Mouse (Mus musculus): ENCODE results near the gene Zfp683. TPM values are rescaled to one million over a fixed set of nuclear protein-coding genes. Genes with fewer than 3 reads are reported as not detected.

Zfp683 gene
- polyA plus RNA-seq, 1 experiment, result not detected

DNA sequence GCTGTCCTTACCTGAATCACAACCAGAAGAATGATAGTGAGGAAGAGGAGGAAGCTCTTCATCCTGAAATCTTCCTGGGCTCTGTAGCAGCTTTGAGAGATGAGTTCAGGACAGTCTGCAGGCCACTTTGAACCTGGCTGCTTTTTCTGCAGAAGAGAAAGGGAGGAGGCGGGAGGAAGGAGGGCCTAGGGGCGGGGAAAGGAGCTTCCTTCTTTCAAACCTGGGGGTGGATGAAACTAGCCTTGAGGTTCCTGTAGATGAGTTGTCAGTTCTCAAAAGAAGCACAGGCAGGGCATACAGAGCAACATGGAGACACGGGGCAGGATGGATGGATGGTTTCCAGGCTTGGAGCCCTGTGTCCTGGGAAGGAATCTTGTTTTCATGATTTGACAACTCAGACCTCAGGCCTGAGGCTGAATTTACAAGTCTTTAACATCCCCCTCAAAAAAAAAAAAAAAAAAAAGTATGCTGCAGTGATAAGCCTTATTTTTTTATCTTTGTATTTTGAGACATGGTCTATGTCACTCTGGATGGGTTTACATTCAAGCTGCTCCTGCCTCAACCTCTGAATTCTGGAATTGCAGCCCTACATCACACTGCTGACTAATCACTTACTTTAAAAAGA, 41.4 kb downstream of the Zfp683 start, which contains the start of gene Cd52:
Gene Cd52, minus strand, starts transcription at position 160 of the 625 bp plus-strand sequence.
- TF ChIP-seq CTCF (IDR thresholded peaks at IDR 0.05; ENCODE audit: borderline replicate concordance, extremely low read depth, insufficient read depth, insufficient read length) (no peak), POLR2A (IDR thresholded peaks at IDR 0.05; ENCODE audit: borderline replicate concordance, extremely low read depth, insufficient read depth, insufficient read length, poor library complexity, severe bottlenecking) (no peak)
- DNase-seq (ENCODE audit: low read depth), result no peak

DNA sequence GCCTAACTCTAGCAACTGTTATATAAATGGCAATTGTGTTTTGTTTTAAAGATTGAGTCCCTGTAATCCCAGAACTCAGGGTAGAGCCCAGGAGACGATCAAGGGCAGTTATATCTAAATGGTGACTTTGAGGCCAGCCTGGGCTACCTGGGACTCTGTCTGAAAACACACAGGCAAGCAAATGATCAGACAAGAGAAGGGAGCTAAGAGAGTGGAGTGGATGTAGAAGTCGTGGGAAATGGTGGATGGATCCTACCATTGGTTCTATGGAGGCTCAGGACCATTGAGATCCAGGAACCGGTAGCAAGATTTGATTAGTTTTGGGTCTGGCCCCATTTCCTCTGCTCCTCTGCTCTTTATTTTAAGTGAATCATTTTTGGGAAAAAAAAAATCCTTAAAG, 42.5 kb downstream of the Zfp683 start:
- DNase-seq (ENCODE audit: low read depth), result no peak
- TF ChIP-seq CTCF (IDR thresholded peaks at IDR 0.05; ENCODE audit: borderline replicate concordance, extremely low read depth, insufficient read depth, insufficient read length) (no peak), POLR2A (IDR thresholded peaks at IDR 0.05; ENCODE audit: borderline replicate concordance, extremely low read depth, insufficient read depth, insufficient read length, poor library complexity, severe bottlenecking) (no peak)

DNA sequence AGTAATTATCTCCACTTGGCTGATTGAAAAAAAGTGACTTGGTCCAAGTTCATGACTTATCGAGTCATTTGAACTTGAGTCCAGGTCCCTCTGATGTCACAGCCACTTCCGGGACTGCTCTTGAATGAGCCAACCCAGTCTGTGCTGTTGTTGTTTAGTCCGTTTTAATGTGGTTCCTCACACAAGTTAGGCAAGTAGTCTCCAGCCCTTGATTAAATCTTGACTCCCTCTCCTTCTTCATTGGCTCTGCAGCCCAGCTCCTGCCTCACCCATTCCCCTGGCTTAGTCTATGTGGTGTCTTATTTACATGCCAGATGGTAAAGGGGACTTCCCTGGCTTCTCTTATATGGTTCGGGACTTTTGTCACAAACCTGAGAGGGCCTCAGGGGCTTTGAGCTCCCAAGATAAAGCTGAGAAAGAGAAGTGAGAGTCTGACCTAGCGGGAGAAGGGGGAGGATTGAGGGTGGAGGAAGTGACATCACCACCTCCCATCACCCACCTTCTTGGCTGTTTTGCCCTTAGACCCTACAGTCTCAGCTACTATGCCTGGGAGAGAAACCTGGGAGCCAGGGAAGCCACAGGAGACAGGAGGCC, 43.5 kb downstream of the Zfp683 start:
- TF ChIP-seq CTCF (IDR thresholded peaks at IDR 0.05; ENCODE audit: borderline replicate concordance, extremely low read depth, insufficient read depth, insufficient read length), result no peak
- TF ChIP-seq POLR2A (IDR thresholded peaks at IDR 0.05; ENCODE audit: borderline replicate concordance, extremely low read depth, insufficient read depth, insufficient read length, poor library complexity, severe bottlenecking), result no peak
- DNase-seq (ENCODE audit: low read depth), result no peak

DNA sequence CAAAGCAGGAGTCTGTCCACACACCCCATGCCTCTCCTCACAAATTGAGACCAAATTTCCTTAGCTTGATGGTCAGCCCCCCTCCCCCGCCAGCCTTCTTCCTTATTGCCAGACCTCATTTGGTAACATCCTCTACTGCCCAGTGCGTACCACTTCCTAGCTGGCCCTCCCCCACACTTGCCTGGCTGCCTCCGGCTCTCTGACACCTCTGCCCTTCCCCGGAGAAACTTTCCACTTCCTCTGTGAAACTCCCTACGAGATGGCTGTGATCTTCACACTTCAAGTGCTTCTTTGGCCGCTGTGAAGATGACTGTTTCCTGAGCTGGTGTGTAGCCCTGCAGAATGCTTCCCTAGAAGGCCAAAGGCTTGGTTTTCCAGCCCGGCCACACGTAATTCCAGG, 45.0 kb downstream of the Zfp683 start:
- TF ChIP-seq CTCF (IDR thresholded peaks at IDR 0.05; ENCODE audit: borderline replicate concordance, extremely low read depth, insufficient read depth, insufficient read length) (no peak), POLR2A (IDR thresholded peaks at IDR 0.05; ENCODE audit: borderline replicate concordance, extremely low read depth, insufficient read depth, insufficient read length, poor library complexity, severe bottlenecking) (no peak)
- no peak for DNase-seq (ENCODE audit: low read depth)

DNA sequence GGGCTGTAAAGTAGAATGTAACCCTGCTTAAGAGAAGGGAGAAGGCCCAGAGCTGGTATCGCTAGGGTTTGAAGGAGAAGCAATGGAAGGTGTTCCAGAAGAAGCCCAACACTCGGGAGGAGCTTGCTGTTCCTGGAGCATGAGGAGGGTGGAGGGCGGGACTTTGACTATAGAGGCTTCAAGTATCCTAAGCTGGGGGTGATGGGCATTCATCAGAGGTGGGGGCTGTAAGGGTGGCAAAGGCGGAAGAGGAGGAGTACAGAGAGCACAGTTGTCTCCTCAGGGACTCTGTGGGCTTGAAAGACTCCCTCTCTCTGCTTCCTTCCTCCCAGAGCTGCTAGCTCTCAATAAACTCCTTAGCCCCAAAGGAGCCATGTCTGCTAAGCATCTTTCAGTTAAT, 46.6 kb downstream of the Zfp683 start:
- no peak for DNase-seq (ENCODE audit: low read depth)
- no peak for TF ChIP-seq CTCF (IDR thresholded peaks at IDR 0.05; ENCODE audit: borderline replicate concordance, extremely low read depth, insufficient read depth, insufficient read length)
- no peak for TF ChIP-seq POLR2A (IDR thresholded peaks at IDR 0.05; ENCODE audit: borderline replicate concordance, extremely low read depth, insufficient read depth, insufficient read length, poor library complexity, severe bottlenecking)

DNA sequence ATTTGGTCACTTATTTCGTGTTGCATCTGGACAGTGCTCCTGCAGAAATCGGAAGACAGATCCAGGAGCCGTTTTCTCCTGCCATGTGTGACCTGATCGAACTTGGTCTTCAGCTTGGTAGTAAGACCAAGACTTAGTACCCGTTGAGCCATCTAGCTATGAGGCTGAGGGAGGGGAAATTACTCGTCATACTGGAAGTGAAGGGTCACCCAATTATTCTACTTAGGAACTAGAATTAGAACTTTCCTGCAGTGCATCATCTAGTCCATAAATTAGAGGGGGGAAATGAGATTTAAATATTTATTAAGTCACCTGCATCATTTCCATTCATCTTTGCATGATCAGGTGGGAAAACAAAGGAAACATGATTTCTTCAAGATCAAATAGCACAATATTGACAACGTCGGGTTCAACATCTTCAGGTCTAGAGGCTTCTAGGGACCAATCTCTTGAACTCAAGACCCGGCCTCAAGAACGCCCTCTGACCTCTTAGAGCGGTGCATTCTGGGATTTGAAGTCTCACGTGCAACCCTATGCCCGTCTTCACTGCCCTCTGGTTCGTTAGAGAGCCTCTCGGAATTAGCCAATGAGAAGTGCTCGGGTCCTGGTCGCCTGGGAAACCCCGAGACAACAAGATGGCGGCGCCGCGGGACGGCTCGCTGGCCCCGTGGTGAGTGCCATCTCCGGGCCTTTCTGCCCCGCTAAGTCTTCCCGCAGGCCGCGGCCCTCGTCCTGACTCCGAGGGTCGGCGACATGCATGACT, 48.5 kb downstream of the Zfp683 start, which contains the start of gene Ubxn11:
Gene Ubxn11, plus strand, starts transcription at position 592 of the 763 bp plus-strand sequence.
- TF ChIP-seq CTCF (IDR thresholded peaks at IDR 0.05; ENCODE audit: borderline replicate concordance, extremely low read depth, insufficient read depth, insufficient read length) (no peak), POLR2A (IDR thresholded peaks at IDR 0.05; ENCODE audit: borderline replicate concordance, extremely low read depth, insufficient read depth, insufficient read length, poor library complexity, severe bottlenecking) (0 out of 2 replicates have a peak, but pooled peaks have one; percentile 51)
- peak; percentile 97 for DNase-seq (ENCODE audit: low read depth)

DNA sequence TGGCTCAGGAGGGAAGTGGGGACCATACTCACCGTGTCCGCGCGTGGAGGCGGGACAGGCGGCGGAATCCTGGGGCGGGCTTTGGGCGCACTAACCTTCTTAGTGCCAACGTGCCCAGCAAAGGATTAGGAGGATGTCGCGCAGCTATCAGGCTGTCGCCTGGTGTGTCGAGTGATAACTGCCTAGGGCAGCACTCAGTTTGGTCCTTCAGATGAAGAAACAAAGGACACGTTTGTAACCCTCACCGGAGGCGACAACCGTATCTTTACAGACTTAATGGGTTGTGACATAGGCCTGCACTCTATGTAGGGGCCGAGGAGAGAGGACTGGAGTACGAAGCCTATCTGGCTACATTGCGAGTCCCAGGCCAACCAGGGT, 49.1 kb downstream of the Zfp683 start:
- TF ChIP-seq CTCF (IDR thresholded peaks at IDR 0.05; ENCODE audit: borderline replicate concordance, extremely low read depth, insufficient read depth, insufficient read length) (no peak), POLR2A (IDR thresholded peaks at IDR 0.05; ENCODE audit: borderline replicate concordance, extremely low read depth, insufficient read depth, insufficient read length, poor library complexity, severe bottlenecking) (no peak)
- DNase-seq (ENCODE audit: low read depth), result no peak

DNA sequence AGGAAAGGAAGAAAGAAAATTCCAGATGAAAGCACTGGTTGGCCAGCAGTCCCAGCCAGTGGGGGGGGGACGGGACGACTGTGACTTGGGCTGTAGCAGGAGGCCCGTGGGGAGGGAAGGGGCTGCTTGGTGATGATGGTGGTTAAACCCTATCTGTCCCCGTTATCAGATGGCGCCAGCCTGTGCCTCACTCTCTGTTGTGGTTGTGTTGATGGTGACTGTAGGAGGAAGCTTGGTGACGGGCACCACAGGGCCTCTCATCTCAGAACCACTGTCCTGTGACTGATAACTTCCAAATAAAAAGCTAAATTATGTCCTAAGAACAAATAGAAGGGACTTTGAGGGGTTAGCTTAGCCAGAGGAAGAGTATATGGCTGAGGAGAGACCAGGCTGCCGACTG, 52.5 kb downstream of the Zfp683 start:
- no peak for DNase-seq (ENCODE audit: low read depth)
- TF ChIP-seq CTCF (IDR thresholded peaks at IDR 0.05; ENCODE audit: borderline replicate concordance, extremely low read depth, insufficient read depth, insufficient read length) (no peak), POLR2A (IDR thresholded peaks at IDR 0.05; ENCODE audit: borderline replicate concordance, extremely low read depth, insufficient read depth, insufficient read length, poor library complexity, severe bottlenecking) (no peak)

DNA sequence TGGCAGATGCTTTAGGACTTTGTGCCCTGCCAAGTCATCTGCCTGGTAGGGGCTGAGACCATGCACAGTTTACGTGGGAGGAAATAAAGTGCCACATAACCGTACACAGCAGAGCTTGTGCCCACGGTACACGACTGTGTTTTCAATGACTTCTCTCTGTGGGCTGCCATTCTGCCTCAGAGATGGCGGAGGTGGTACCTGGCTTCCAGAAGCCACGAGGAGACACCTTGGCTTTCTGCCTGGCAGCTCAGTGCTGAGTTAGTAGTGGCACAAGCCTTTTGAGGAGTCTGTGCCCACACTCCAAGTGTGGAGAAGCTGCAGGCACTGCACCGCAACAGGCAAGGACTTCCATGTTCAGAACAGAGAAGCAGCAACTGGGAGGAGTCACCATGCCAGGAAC, 54.1 kb downstream of the Zfp683 start:
- TF ChIP-seq POLR2A (IDR thresholded peaks at IDR 0.05; ENCODE audit: borderline replicate concordance, extremely low read depth, insufficient read depth, insufficient read length, poor library complexity, severe bottlenecking), result no peak
- no peak for TF ChIP-seq CTCF (IDR thresholded peaks at IDR 0.05; ENCODE audit: borderline replicate concordance, extremely low read depth, insufficient read depth, insufficient read length)
- DNase-seq (ENCODE audit: low read depth), result no peak

DNA sequence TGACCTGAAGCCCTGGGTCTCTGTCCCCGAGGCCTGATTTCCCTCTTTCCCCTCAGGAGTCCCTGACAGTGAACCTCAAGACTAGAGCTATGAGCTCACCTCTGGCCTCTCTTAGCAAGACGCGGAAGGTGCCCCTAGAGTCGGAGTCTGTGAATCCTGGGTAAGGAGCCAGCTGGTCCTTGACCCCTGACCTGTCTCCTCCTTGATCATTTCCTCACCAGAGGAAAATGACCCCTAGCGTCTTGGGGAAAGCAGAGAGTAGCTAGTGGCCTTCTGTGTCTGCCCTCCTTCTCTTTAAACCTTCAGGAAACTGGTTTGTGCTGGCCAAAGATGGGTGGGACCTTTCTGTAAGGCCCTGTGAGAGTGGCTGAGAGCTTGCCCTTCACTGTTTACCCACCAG, 54.6 kb downstream of the Zfp683 start:
- DNase-seq (ENCODE audit: low read depth), result no peak
- TF ChIP-seq POLR2A (IDR thresholded peaks at IDR 0.05; ENCODE audit: borderline replicate concordance, extremely low read depth, insufficient read depth, insufficient read length, poor library complexity, severe bottlenecking), result no peak
- TF ChIP-seq CTCF (IDR thresholded peaks at IDR 0.05; ENCODE audit: borderline replicate concordance, extremely low read depth, insufficient read depth, insufficient read length), result no peak

Other genes starting within 250 kb of the Zfp683 start
- 15.8 and 20.1 TPM in 2 replicates for gene Rps6ka1, start 166.0 kb upstream of the Zfp683 start, polyA plus RNA-seq (2012; rRNA removed)
- 528 and 637 TPM in 2 replicates for gene Hmgn2, start 85.2 kb upstream of the Zfp683 start, polyA plus RNA-seq (2012; rRNA removed)
- gene Dhdds, start 52.9 kb upstream of the Zfp683 start, polyA plus RNA-seq (2012; rRNA removed), result 47.0 and 56.1 TPM in 2 replicates
- gene Lin28a, start 35.0 kb upstream of the Zfp683 start, polyA plus RNA-seq (2012; rRNA removed), result 0.34 TPM in 2 replicates
- 2.0 and 2.3 TPM in 2 replicates for gene Crybg2, start 7.0 kb downstream of the Zfp683 start, polyA plus RNA-seq (2012; rRNA removed)
- gene Cd52, start 41.2 kb downstream of the Zfp683 start, polyA plus RNA-seq (2012; rRNA removed), result 2.3 and 2.5 TPM in 2 replicates
- gene Ubxn11, start 48.7 kb downstream of the Zfp683 start, polyA plus RNA-seq (2012; rRNA removed), result 25.1 and 28.4 TPM in 2 replicates
- gene Sh3bgrl3, start 75.0 kb downstream of the Zfp683 start, polyA plus RNA-seq (2012; rRNA removed), result 240 and 300 TPM in 2 replicates
- 22.0 and 24.7 TPM in 2 replicates for gene Cep85, start 133.3 kb downstream of the Zfp683 start, polyA plus RNA-seq (2012; rRNA removed)
- gene Gm7534, start 149.2 kb downstream of the Zfp683 start, polyA plus RNA-seq (2012; rRNA removed), result not detected in 2 replicates
- gene Catsper4, start 173.5 kb downstream of the Zfp683 start, polyA plus RNA-seq (2012; rRNA removed), result not detected in 2 replicates
- gene Cnksr1, start 184.6 kb downstream of the Zfp683 start, polyA plus RNA-seq (2012; rRNA removed), result 0.30 and 0.34 TPM in 2 replicates
- not detected in 2 replicates for gene E130218I03Rik, start 189.8 kb downstream of the Zfp683 start, polyA plus RNA-seq (2012; rRNA removed)
- gene Zfp593, start 191.8 kb downstream of the Zfp683 start, polyA plus RNA-seq (2012; rRNA removed), result 14.5 and 19.0 TPM in 2 replicates
- gene Gm30191, start 193.1 kb downstream of the Zfp683 start, polyA plus RNA-seq (2012; rRNA removed), result 0.33 and 0.64 TPM in 2 replicates
- 16.5 and 16.6 TPM in 2 replicates for gene Grrp1, start 200.3 kb downstream of the Zfp683 start, polyA plus RNA-seq (2012; rRNA removed)
- 18.8 and 20.7 TPM in 2 replicates for gene Pdik1l, start 234.1 kb downstream of the Zfp683 start, polyA plus RNA-seq (2012; rRNA removed)